ENCODE assay signal across 8 mouse cellular contexts in the genomic region with DNA sequence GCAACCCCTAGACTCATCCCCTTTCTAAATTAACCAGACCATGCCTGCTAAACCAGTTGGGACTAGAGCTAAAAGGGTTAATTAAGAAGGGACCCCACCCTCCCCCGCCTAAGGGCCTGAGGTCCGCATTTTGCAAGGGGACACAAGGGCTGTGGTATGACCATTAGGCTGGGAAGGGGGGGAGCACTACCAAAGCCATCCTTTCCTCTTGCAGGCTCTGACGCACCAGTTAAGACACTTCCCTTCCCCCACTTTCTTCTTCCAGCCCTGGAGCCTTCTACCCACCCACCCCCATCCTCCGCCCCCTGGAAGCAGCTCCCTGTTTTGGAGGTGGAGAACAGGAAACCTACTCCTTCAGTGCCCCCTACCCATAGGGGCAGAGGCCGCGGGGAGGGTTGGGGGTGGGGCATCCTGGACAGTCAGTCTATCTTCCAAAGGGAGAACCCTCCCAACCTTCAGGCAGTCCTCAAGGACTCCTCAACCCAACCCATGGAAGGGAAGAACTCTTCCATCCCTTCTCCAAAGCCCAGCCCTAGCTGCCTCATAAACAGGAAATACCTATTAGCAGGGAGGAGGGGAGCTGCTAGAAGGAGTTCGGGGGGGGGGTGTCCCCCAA. TPM values are rescaled to one million over a fixed set of nuclear protein-coding genes. Genes with fewer than 3 reads are reported as not detected.
A peak's percentile ranks its signal among the peaks of the same experiment; 100 is the strongest.
DNase-seq lines count a peak whose midpoint lies in the region; ATAC-seq and TF ChIP-seq lines count a peak whose summit lies in the region.

No protein-coding gene starts in this region.

- in situ Hi-C loops in CH12.LX (cut with MboI; ENCODE audit: low pct_ligation_motif_present, low pct_unique_long_range_greater_than_20kb, low sequenced_read_pairs), result no loop called here

- TF ChIP-seq POLR2A in CH12.LX (IDR thresholded peaks at IDR 0.05; ENCODE audit: low read depth, low read length), result no peak

- H3K27ac ChIP-seq in CH12.LX (ENCODE audit: insufficient read depth, low read depth), result no peak overlapping the region
- H3K27ac ChIP-seq in embryonic facial prominence, embryonic 11.5 days (replicated peaks; ENCODE audit: low read depth, low read length), result peak overlapping the region; percentile 95
- peak overlapping the region; percentile 98 for H3K27ac ChIP-seq in heart, embryonic 11.5 days (ENCODE audit: low read depth, low read length)
- H3K27ac ChIP-seq in kidney, embryonic 15.5 days, result peak overlapping the region; percentile 97
- H3K27ac ChIP-seq in lung, embryonic 14.5 days (ENCODE audit: low read depth), result peak overlapping the region; percentile 99

- DNase-seq in CH12.LX (ENCODE audit: extremely low read depth), result no peak
- peak; percentile 26 for DNase-seq in T-cell, adult 2 months (ENCODE audit: low spot score)
- DNase-seq in embryonic facial prominence, embryonic 11.5 days (ENCODE audit: low spot score), result peak; percentile 76
- DNase-seq in lung, embryonic 14.5 days, result peak; percentile 88
- DNase-seq in ovary, postnatal 14 days (ENCODE audit: low spot score), result peak; percentile 45

- H3K36me3 ChIP-seq in CH12.LX (replicated peaks in 1 of 2; ENCODE audit: control insufficient read depth in 1 of 2, insufficient read depth in 1 of 2, low read length in 1 of 2), result no peaks in the 10 kb centered on the region
- H3K36me3 ChIP-seq in embryonic facial prominence, embryonic 11.5 days (replicated peaks; ENCODE audit: control insufficient read depth, insufficient read depth, low read depth, low read length), result no peaks in the 10 kb centered on the region
- H3K36me3 ChIP-seq in heart, embryonic 11.5 days (ENCODE audit: control insufficient read depth, insufficient read depth, low read length), result no peaks in the 10 kb centered on the region
- no peaks in the 10 kb centered on the region for H3K36me3 ChIP-seq in kidney, embryonic 15.5 days
- no peaks in the 10 kb centered on the region for H3K36me3 ChIP-seq in lung, embryonic 14.5 days (ENCODE audit: insufficient read depth)

- peak overlapping the region; percentile 96 for H3K4me2 ChIP-seq in CH12.LX (ENCODE audit: insufficient read depth, low read depth, poor library complexity, severe bottlenecking)
- peak overlapping the region; percentile 81 for H3K4me2 ChIP-seq in embryonic facial prominence, embryonic 11.5 days (ENCODE audit: low read depth, low read length)
- peak overlapping the region; percentile 84 for H3K4me2 ChIP-seq in heart, embryonic 11.5 days
- peak overlapping the region; percentile 82 for H3K4me2 ChIP-seq in kidney, embryonic 15.5 days
- H3K4me2 ChIP-seq in lung, embryonic 14.5 days, result peak overlapping the region; percentile 77

- peak; percentile 10 for ATAC-seq in embryonic facial prominence, embryonic 11.5 days (replicated peaks; ENCODE audit: insufficient number of reproducible peaks, low FRiP score, low TSS enrichment, low read depth)
- peak; percentile 23 for ATAC-seq in heart, embryonic 11.5 days (replicated peaks; ENCODE audit: insufficient number of reproducible peaks, low FRiP score, low TSS enrichment)
- ATAC-seq in kidney, embryonic 15.5 days (replicated peaks; ENCODE audit: low FRiP score), result peak; percentile 49
- peak; percentile 71 for ATAC-seq in lung, embryonic 14.5 days (ENCODE audit: insufficient read depth)
- ATAC-seq in megakaryocyte-erythroid progenitor cell, adult 5-6 weeks (replicated peaks; ENCODE audit: low FRiP score, low TSS enrichment, poor library complexity, severe bottlenecking), result no peak

- peaks cover 26% of the 10 kb centered on the region for H3K79me2 ChIP-seq in CH12.LX (replicated peaks; ENCODE audit: control insufficient read depth, extremely low read depth, insufficient read depth, poor library complexity, severe bottlenecking)

- 2% methylated on average over 7 of the region's 7 CpGs for WGBS in embryonic facial prominence, embryonic 11.5 days
- WGBS in heart, embryonic 11.5 days (ENCODE audit: insufficient replicate concordance), result 0% methylated on average over 7 of the region's 7 CpGs
- WGBS in kidney, embryonic 15.5 days, result 2% methylated on average over 7 of the region's 7 CpGs
- 2% methylated on average over 7 of the region's 7 CpGs for WGBS in lung, embryonic 14.5 days

- peaks cover 26% of the 10 kb centered on the region for H3K27me3 ChIP-seq in CH12.LX (replicated peaks)
- no peaks in the 10 kb centered on the region for H3K27me3 ChIP-seq in embryonic facial prominence, embryonic 11.5 days (ENCODE audit: control insufficient read depth, insufficient read depth, low read length)
- no peaks in the 10 kb centered on the region for H3K27me3 ChIP-seq in heart, embryonic 11.5 days (ENCODE audit: control insufficient read depth, insufficient read depth, low read length)
- H3K27me3 ChIP-seq in kidney, embryonic 15.5 days, result no peaks in the 10 kb centered on the region
- no peaks in the 10 kb centered on the region for H3K27me3 ChIP-seq in lung, embryonic 14.5 days (ENCODE audit: insufficient read depth, low read length)

- H3K9me3 ChIP-seq in CH12.LX (replicated peaks; ENCODE audit: low read length), result no peaks in the 10 kb centered on the region
- H3K9me3 ChIP-seq in embryonic facial prominence, embryonic 11.5 days (replicated peaks; ENCODE audit: control insufficient read depth, low read length), result no peaks in the 10 kb centered on the region
- no peaks in the 10 kb centered on the region for H3K9me3 ChIP-seq in heart, embryonic 11.5 days (replicated peaks; ENCODE audit: control insufficient read depth, low read length)
- H3K9me3 ChIP-seq in kidney, embryonic 15.5 days (replicated peaks), result no peaks in the 10 kb centered on the region
- H3K9me3 ChIP-seq in lung, embryonic 14.5 days (ENCODE audit: low read depth, low read length), result no peaks in the 10 kb centered on the region

- peak overlapping the region; percentile 61 to 91 (median 84) for H3K4me3 ChIP-seq in CH12.LX (replicated peaks in 1 of 3; ENCODE audit: low read depth in 2 of 3, low read length in 2 of 3, poor library complexity in 1 of 3)
- H3K4me3 ChIP-seq in embryonic facial prominence, embryonic 11.5 days (ENCODE audit: low read depth, low read length), result peak overlapping the region; percentile 95
- H3K4me3 ChIP-seq in heart, embryonic 11.5 days (ENCODE audit: low read depth, low read length), result peak overlapping the region; percentile 96
- peak overlapping the region; percentile 70 for H3K4me3 ChIP-seq in kidney, embryonic 15.5 days (replicated peaks)
- peak overlapping the region; percentile 88 for H3K4me3 ChIP-seq in lung, embryonic 14.5 days (ENCODE audit: low read depth, low read length)

- H3K9ac ChIP-seq in CH12.LX (ENCODE audit: insufficient read depth, low read depth), result peak overlapping the region; percentile 81
- peak overlapping the region; percentile 94 for H3K9ac ChIP-seq in embryonic facial prominence, embryonic 11.5 days (replicated peaks; ENCODE audit: low read length)
- peak overlapping the region; percentile 96 for H3K9ac ChIP-seq in heart, embryonic 11.5 days (ENCODE audit: low read depth, low read length)
- H3K9ac ChIP-seq in kidney, embryonic 15.5 days, result peak overlapping the region; percentile 83
- H3K9ac ChIP-seq in lung, embryonic 14.5 days, result peak overlapping the region; percentile 98

- dilution Hi-C loops in CH12.LX (cut with MboI; ENCODE audit: extremely low pct_ligation_motif_present, extremely low pct_unique_long_range_greater_than_20kb, low sequenced_read_pairs), result no loop called here

- TF ChIP-seq RAD21 in CH12.LX (IDR thresholded peaks at IDR 0.05; ENCODE audit: low read depth, low read length), result no peak

- H3K4me1 ChIP-seq in CH12.LX (ENCODE audit: control insufficient read depth in 1 of 2, insufficient read depth in 2 of 2), result peaks cover 2 to 38% of the 10 kb centered on the region in 2 experiments; a peak in 3 of 4 replicates
- H3K4me1 ChIP-seq in embryonic facial prominence, embryonic 11.5 days (ENCODE audit: control insufficient read depth, insufficient read depth, low read length), result peaks cover 6% of the 10 kb centered on the region; the same call in 1 of the 2 replicates
- peaks cover 47% of the 10 kb centered on the region for H3K4me1 ChIP-seq in heart, embryonic 11.5 days (ENCODE audit: control insufficient read depth, insufficient read depth, low read length)
- H3K4me1 ChIP-seq in kidney, embryonic 15.5 days, result peaks cover 55% of the 10 kb centered on the region
- H3K4me1 ChIP-seq in lung, embryonic 14.5 days (ENCODE audit: insufficient read depth), result peaks cover 30% of the 10 kb centered on the region

- no peak for TF ChIP-seq EP300 in CH12.LX (IDR thresholded peaks at IDR 0.05; ENCODE audit: low read length)

- TF ChIP-seq CTCF in CH12.LX (conservative IDR thresholded peaks at IDR 0.05 in 1 of 2, IDR thresholded peaks at IDR 0.05 in 1 of 2; ENCODE audit: low read depth in 2 of 2, low read length in 2 of 2), result no peak
- no peak for TF ChIP-seq CTCF in lung, embryonic 14.5 days (IDR thresholded peaks at IDR 0.05; ENCODE audit: low read depth)

RNA-seq across cellular contexts. Expression of gene Ldb1, which starts 0.8 kb away (rescaled TPM):
- total RNA-seq in CH12.LX (2012; rRNA removed), result 56.9 and 63.1 TPM in 2 replicates
- total RNA-seq in CH12.LX (2014; rRNA removed), result 59.2 and 67.6 TPM in 2 replicates
- 114 and 120 TPM in 2 replicates for polyA plus RNA-seq in CH12.LX (2012; ENCODE audit: insufficient read length, low read depth)
- polyA plus RNA-seq in embryonic facial prominence, embryonic 11.5 days (2014; fragmentation: Nextera tagmentation; extraction: Ambion mirVana), result 80.7 and 84.4 TPM in 2 replicates
- polyA plus RNA-seq in heart, embryonic 11.5 days (2014; fragmentation: Nextera tagmentation; extraction: Ambion mirVana), result 53.6 and 59.7 TPM in 2 replicates
- polyA plus RNA-seq in kidney, embryonic 15.5 days (2015; fragmentation: Nextera tagmentation; extraction: Ambion mirVana), result 83.4 and 91.9 TPM in 2 replicates
- polyA plus RNA-seq in lung, embryonic 14.5 days (2014; fragmentation: Nextera tagmentation; extraction: Ambion mirVana), result 86.7 and 87.7 TPM in 2 replicates
- total RNA-seq in megakaryocyte-erythroid progenitor cell, adult 5-6 weeks (2014; fragmentation: Nextera tagmentation), result 370 and 401 TPM in 2 replicates
- total RNA-seq in megakaryocyte-erythroid progenitor cell, adult 5-6 weeks (2017), result 268 and 296 TPM in 2 replicates

RNA-seq across cellular contexts. Expression of gene Pprc1, which starts 1.1 kb away (rescaled TPM):
- total RNA-seq in CH12.LX (2012; rRNA removed), result 21.2 and 26.1 TPM in 2 replicates
- total RNA-seq in CH12.LX (2014; rRNA removed), result 9.2 and 13.0 TPM in 2 replicates
- polyA plus RNA-seq in CH12.LX (2012; ENCODE audit: insufficient read length, low read depth), result 65.0 and 68.7 TPM in 2 replicates
- polyA plus RNA-seq in embryonic facial prominence, embryonic 11.5 days (2014; fragmentation: Nextera tagmentation; extraction: Ambion mirVana), result 46.7 and 57.0 TPM in 2 replicates
- 36.8 and 46.7 TPM in 2 replicates for polyA plus RNA-seq in heart, embryonic 11.5 days (2014; fragmentation: Nextera tagmentation; extraction: Ambion mirVana)
- polyA plus RNA-seq in kidney, embryonic 15.5 days (2015; fragmentation: Nextera tagmentation; extraction: Ambion mirVana), result 33.3 and 44.6 TPM in 2 replicates
- 53.7 and 55.1 TPM in 2 replicates for polyA plus RNA-seq in lung, embryonic 14.5 days (2014; fragmentation: Nextera tagmentation; extraction: Ambion mirVana)
- total RNA-seq in megakaryocyte-erythroid progenitor cell, adult 5-6 weeks (2014; fragmentation: Nextera tagmentation), result 139 and 168 TPM in 2 replicates
- total RNA-seq in megakaryocyte-erythroid progenitor cell, adult 5-6 weeks (2017), result 21.3 and 28.9 TPM in 2 replicates

RNA-seq across cellular contexts. Expression of gene Nolc1, which starts 29.9 kb away (rescaled TPM):
- total RNA-seq in CH12.LX (2012; rRNA removed) (88.0 and 137 TPM in 2 replicates), CH12.LX (2014; rRNA removed) (96.0 and 99.2 TPM in 2 replicates)
- polyA plus RNA-seq in CH12.LX (2012; ENCODE audit: insufficient read length, low read depth), result 333 and 358 TPM in 2 replicates
- polyA plus RNA-seq in embryonic facial prominence, embryonic 11.5 days (2014; fragmentation: Nextera tagmentation; extraction: Ambion mirVana), result 114 and 132 TPM in 2 replicates
- polyA plus RNA-seq in heart, embryonic 11.5 days (2014; fragmentation: Nextera tagmentation; extraction: Ambion mirVana), result 64.1 and 65.4 TPM in 2 replicates
- polyA plus RNA-seq in kidney, embryonic 15.5 days (2015; fragmentation: Nextera tagmentation; extraction: Ambion mirVana), result 99.4 and 101 TPM in 2 replicates
- polyA plus RNA-seq in lung, embryonic 14.5 days (2014; fragmentation: Nextera tagmentation; extraction: Ambion mirVana), result 99.3 and 105 TPM in 2 replicates
- total RNA-seq in megakaryocyte-erythroid progenitor cell, adult 5-6 weeks (2014; fragmentation: Nextera tagmentation), result 170 and 201 TPM in 2 replicates
- 271 and 318 TPM in 2 replicates for total RNA-seq in megakaryocyte-erythroid progenitor cell, adult 5-6 weeks (2017)

RNA-seq across cellular contexts. Expression of gene Hps6, which starts 42.5 kb away (rescaled TPM):
- total RNA-seq in CH12.LX (2012; rRNA removed) (10.5 and 10.6 TPM in 2 replicates), CH12.LX (2014; rRNA removed) (6.0 and 6.7 TPM in 2 replicates)
- 5.1 and 5.8 TPM in 2 replicates for polyA plus RNA-seq in CH12.LX (2012; ENCODE audit: insufficient read length, low read depth)
- 1.9 and 2.4 TPM in 2 replicates for polyA plus RNA-seq in embryonic facial prominence, embryonic 11.5 days (2014; fragmentation: Nextera tagmentation; extraction: Ambion mirVana)
- 3.0 and 3.6 TPM in 2 replicates for polyA plus RNA-seq in heart, embryonic 11.5 days (2014; fragmentation: Nextera tagmentation; extraction: Ambion mirVana)
- polyA plus RNA-seq in kidney, embryonic 15.5 days (2015; fragmentation: Nextera tagmentation; extraction: Ambion mirVana), result 8.3 and 8.9 TPM in 2 replicates
- 6.0 and 6.5 TPM in 2 replicates for polyA plus RNA-seq in lung, embryonic 14.5 days (2014; fragmentation: Nextera tagmentation; extraction: Ambion mirVana)
- total RNA-seq in megakaryocyte-erythroid progenitor cell, adult 5-6 weeks (2014; fragmentation: Nextera tagmentation), result 0.55 and 2.1 TPM in 2 replicates
- total RNA-seq in megakaryocyte-erythroid progenitor cell, adult 5-6 weeks (2017), result 2.0 and 3.8 TPM in 2 replicates

RNA-seq across cellular contexts. Expression of gene Armh3, which starts 47.5 kb away (rescaled TPM):
- total RNA-seq in CH12.LX (2012; rRNA removed), result 1.9 and 2.2 TPM in 2 replicates
- total RNA-seq in CH12.LX (2014; rRNA removed), result 1.1 and 1.3 TPM in 2 replicates
- polyA plus RNA-seq in CH12.LX (2012; ENCODE audit: insufficient read length, low read depth), result 4.3 and 4.9 TPM in 2 replicates
- 13.9 and 15.9 TPM in 2 replicates for polyA plus RNA-seq in embryonic facial prominence, embryonic 11.5 days (2014; fragmentation: Nextera tagmentation; extraction: Ambion mirVana)
- 9.6 and 11.9 TPM in 2 replicates for polyA plus RNA-seq in heart, embryonic 11.5 days (2014; fragmentation: Nextera tagmentation; extraction: Ambion mirVana)
- 18.6 and 18.8 TPM in 2 replicates for polyA plus RNA-seq in kidney, embryonic 15.5 days (2015; fragmentation: Nextera tagmentation; extraction: Ambion mirVana)
- 16.0 and 17.8 TPM in 2 replicates for polyA plus RNA-seq in lung, embryonic 14.5 days (2014; fragmentation: Nextera tagmentation; extraction: Ambion mirVana)
- total RNA-seq in megakaryocyte-erythroid progenitor cell, adult 5-6 weeks (2014; fragmentation: Nextera tagmentation), result 5.6 and 10.5 TPM in 2 replicates
- 4.6 and 8.2 TPM in 2 replicates for total RNA-seq in megakaryocyte-erythroid progenitor cell, adult 5-6 weeks (2017)
